Mouse (Mus musculus): ENCODE data around the gene Gm14419. TPM values are rescaled to one million over a fixed set of nuclear protein-coding genes. Genes with fewer than 3 reads are reported as not detected.
"Not testable (repeated sequence)": the region's sequence is repeated elsewhere in the genome, so short reads cannot be mapped to it uniquely, and the experiment has no call there.

Gm14419 gene
- polyA plus RNA-seq (2012; fragmentation: generic; extraction: Trizol), result 9.0 TPM

DNA sequence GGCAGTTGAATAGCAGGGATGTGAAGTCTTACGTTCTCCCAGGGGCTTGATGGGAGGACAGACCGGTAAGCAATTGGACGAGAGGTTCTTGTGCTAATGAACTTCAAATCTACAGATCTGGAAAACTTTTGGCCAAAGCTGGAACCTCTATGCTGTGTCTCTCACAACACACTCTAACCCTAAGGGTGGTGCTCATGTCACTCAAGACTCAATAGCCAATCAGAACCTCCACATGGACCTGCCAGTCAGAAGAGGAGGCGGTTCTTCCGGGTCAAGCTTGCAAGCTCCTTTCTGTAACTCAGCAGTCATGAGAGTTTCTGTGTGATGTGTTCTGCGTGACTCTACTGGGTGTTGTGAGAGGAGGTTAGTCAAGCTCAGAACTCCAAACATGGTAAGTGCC lies at the start of gene Gm14419:
TSS of gene Gm14419 (plus strand) at position 301 of the 400 bp plus-strand sequence.
- not testable (repeated sequence) for H3K79me2 ChIP-seq (ENCODE audit: control insufficient read depth, insufficient read depth); H3K36me3 ChIP-seq (ENCODE audit: control insufficient read depth, insufficient read depth); H3K4me2 ChIP-seq (ENCODE audit: low read depth); H3K27me3 ChIP-seq (ENCODE audit: control insufficient read depth, insufficient read depth, insufficient read length); H3K4me3 ChIP-seq; H3ac ChIP-seq (ENCODE audit: control insufficient read depth, insufficient read length)

Other genes with a start within 250 kb of the Gm14419 start
- gene Gm14295, start 202.3 kb upstream of the Gm14419 start, polyA plus RNA-seq (2012; fragmentation: generic; extraction: Trizol), result 7.2 TPM
- gene Gm14408, start 169.8 kb upstream of the Gm14419 start, polyA plus RNA-seq (2012; fragmentation: generic; extraction: Trizol), result not detected
- gene Gm14296, start 73.1 kb upstream of the Gm14419 start, polyA plus RNA-seq (2012; fragmentation: generic; extraction: Trizol), result 3.4 TPM
- 0.05 TPM for gene Gm14401, start 73.4 kb downstream of the Gm14419 start, polyA plus RNA-seq (2012; fragmentation: generic; extraction: Trizol)
- gene Gm14410, start 205.5 kb downstream of the Gm14419 start, polyA plus RNA-seq (2012; fragmentation: generic; extraction: Trizol), result 8.1 TPM